Mouse (Mus musculus) neutrophil, adult 65 days (primary cell): Measurements from ENCODE around the gene Ociad2. TPM values are rescaled to one million over a fixed set of nuclear protein-coding genes. Genes with fewer than 3 reads are reported as not detected.

Source experiments
- total RNA-seq: library from RNA; stranded (reverse); gene quantifications from 2 replicates; pipeline ENCODE4 v1.2.4, GENCODE M21; 2023

Ociad2 gene
- total RNA-seq, result not detected in 2 replicates

DNA sequence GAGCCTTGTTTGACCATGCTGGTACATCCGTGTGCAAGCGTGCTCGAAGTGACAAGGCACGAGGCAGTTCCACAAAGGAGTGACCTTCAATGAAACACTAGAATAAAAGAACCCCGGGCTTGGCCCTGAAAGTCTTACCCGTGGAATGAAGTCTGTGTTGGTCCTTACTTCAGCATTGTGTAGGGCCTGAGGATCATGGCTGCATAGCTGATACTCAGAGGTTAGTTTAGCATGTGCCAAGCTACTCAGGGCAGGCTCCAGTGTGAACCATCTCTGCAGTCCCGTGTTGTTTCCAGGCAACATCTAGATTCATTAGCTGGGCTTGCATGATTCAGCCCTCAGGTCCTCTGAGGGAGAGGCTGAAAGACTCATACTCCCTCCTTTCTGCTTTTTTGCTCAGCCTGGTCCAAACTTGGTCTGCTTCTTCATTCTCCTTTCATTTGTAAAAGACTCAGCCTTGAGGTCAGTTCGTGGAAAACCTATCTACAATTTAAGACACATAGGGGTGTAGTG, at the start of gene Ociad2:
Gene Ociad2, minus strand, starts transcription at position 306 of the 513 bp plus-strand sequence.

DNA sequence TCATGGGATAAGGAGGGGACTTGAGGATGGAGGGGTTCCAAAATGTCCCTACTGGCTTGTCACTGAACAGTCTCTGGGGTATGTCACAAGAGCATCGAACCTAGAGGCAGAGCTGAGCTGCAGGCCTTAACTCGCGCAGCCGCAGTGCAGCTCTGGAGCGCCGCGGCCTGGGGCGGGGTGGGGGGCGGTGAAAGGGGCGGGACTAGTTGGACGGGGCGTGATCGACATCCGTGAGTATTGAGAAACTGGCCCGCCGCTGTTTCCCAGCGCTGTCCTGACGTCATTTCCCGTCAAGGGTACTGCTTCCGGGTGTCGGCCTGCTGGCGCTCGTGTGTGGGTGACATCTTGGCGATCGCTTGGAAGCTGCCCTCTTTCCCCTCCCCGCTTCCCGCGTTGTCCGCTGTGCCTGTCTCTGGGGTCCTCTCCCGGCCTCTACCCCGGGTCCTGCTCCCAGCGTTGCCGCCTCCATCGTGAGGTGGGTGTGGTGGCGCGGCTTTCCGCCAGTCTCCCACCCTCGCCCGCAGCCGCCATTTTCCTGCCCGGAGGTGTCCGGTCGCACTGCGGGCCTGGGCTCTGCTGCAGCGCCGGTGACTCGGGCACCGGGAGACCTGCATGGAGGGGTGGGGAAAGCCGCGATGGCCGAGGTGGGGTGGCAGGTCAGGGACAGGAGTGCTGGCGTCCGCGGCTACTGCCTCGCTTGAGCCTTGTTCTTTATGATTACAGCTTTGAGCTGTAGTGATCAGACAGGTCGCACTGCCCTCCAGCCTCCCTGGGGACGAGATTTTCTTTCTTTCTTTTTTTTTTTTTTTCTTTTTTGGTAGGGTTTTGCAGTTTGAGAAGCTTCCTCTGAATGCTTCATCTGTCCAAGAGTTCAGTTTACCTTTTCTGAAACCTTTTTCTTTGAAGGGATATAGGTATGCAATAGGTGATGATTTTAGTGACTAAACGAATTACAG, 48.0 kb downstream of the Ociad2 start, which contains the start of gene Ociad1:
Gene Ociad1, plus strand, starts transcription at position 283 of the 956 bp plus-strand sequence.

Other genes starting within 250 kb of the Ociad2 start
- gene Fryl, start 84.4 kb downstream of the Ociad2 start, total RNA-seq, result 88.1 and 116 TPM in 2 replicates
- gene Ociad1, start 48.2 kb downstream of the Ociad2 start, total RNA-seq, result 85.0 and 97.3 TPM in 2 replicates
- not detected in 2 replicates for gene Cwh43, start 65.0 kb upstream of the Ociad2 start, total RNA-seq
- 3.9 and 4.0 TPM in 2 replicates for gene Dcun1d4, start 140.0 kb upstream of the Ociad2 start, total RNA-seq